Mouse (Mus musculus): Measurements from ENCODE around the gene Zfp280b. TPM values are rescaled to one million over a fixed set of nuclear protein-coding genes. Genes with fewer than 3 reads are reported as not detected.
"Not testable (repeated sequence)": the region's sequence is repeated elsewhere in the genome, so short reads cannot be mapped to it uniquely, and the experiment has no call there.

Zfp280b gene
- total RNA-seq, 2 experiments from 2014 or later: 9.5 to 10.3 TPM

- DNase-seq: no peak
These were observed 2.0 kb upstream of the Zfp280b start for GRCm38 (mm10) chr10:76030496-76030895.

GRCm38 (mm10) chr10:76031511-76032401 lies 694 bp upstream of the Zfp280b start:
- DNase-seq: no peak

DNA sequence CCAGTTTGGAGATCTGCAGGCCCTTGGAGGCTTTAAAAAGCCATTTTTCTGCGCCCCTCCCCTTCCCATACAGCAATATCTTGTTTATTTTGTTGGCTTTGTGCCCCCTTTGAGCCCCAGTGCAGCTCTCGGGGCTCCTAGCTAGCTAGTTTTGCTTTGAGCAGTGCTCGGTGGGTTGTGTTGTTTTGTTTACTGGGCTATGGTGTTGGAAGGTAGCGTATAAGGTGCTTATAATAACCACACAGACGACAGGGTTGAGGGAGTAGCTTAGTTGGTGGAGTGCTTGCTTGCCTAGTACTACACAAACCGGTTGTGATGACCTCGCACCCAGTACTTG lies 637 bp downstream of the Zfp280b start:
- no peak for DNase-seq

DNA sequence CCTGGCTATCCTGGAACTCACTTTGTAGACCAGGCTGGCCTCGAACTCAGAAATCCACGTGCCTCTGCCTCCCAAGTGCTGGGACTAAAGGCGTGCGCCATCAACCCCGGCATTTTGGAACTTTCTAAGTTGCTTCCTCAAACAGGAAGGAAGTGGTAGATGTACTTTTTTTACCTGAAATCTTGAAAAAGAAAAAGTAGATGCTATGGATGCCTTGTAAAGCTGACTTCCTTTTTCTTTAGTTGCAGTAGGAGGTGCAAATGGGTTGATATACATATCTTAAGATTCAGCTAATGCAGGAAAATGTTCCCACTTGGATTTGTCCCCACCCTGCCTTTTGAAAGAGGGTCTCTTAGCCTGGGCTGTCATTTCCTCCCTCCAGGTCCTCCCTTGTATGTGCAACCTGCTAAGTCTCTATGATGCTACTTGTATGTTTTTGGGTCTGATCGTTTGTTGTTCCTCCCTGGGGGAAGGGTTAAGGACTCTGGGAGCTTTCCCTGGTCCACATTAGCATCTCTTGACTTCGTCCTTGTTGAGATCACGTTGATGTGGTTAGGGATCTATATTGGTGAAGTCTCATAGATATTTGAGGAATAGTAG lies 1.7 kb downstream of the Zfp280b start:
- DNase-seq: no peak

GRCm38 (mm10) chr10:76035277-76035676 lies 2.8 kb downstream of the Zfp280b start:
- DNase-seq: no peak

DNA sequence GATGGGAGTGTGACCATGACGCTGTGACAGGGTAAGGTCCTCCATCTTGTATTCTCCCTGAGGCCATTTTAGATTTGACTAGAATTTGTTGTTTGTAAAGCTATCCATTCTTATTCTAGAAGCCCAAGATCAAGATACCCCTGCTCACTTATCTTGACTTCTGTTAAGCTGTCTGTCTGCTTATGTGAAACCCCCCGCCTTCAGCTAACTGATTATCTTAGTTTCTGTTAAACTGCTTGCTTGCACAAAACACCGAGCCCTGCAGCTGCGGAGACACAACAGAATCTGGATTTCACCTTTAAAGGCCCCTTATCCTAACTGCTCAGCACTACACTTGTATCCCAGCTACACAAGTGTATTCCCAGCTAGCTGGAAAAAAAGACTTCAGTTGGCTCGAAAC lies 4.5 kb downstream of the Zfp280b start:
- DNase-seq: no peak

- DNase-seq: no peak
These were observed 12.9 kb downstream of the Zfp280b start for GRCm38 (mm10) chr10:76045343-76045742.

DNA sequence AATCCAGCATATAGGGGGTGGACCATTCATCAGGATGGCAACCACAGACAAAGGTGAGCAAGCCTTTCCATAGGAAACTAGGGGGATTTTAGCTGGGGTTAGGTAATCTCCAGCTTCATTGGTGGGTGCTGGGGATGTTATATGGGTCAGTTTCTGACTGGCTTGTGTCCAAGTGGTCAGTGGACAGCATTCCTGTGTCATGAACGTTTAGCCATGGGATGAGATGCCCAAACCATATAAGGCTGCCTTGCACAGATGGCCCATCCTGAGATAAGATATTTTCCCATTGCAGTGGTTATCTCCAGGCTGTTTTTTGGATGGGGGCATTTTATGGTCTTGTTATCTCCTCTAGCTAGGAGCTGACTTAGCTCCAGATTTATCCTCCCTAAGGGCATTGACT lies 14.3 kb downstream of the Zfp280b start:
- DNase-seq: no peak

DNA sequence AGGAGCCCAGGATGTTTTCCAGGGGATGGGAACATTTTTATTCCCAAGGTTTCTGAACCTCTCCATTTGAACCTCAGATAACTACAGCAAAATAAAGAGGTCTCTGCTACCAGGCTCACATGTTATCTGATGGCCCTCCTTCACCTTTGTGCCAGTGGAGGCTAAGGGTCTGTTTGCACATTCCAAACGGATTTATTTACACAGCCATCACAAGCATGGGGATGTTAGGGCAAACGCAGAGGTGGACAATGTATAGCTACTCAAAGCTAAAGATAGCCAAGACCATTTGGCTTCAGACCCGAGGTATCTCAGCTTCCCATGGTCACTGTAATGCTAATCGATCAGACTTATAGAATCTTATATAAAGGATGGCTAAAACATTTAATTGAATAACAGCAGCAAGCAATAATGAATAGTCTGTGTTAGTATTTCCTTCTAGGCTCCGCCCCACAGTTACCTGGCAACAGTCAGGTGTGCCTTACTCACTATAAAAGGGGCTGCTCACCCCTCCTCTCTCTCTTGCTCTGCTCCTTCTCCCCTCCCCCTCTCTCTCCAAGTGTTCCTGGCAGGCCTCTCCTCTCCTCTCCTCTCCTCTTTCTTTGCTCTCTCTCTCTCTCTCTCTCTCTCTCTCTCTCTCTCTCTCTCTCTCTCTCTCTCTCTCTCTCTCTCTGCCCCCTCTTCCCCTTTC lies 14.9 kb downstream of the Zfp280b start:
- DNase-seq: no peak

- no peak for DNase-seq
These were observed 16.5 kb downstream of the Zfp280b start for GRCm38 (mm10) chr10:76048967-76049366.

GRCm38 (mm10) chr10:76051860-76052259 lies 19.4 kb downstream of the Zfp280b start:
- DNase-seq: no peak

GRCm38 (mm10) chr10:76062439-76062838 lies 30.0 kb downstream of the Zfp280b start:
- DNase-seq: no peak

DNA sequence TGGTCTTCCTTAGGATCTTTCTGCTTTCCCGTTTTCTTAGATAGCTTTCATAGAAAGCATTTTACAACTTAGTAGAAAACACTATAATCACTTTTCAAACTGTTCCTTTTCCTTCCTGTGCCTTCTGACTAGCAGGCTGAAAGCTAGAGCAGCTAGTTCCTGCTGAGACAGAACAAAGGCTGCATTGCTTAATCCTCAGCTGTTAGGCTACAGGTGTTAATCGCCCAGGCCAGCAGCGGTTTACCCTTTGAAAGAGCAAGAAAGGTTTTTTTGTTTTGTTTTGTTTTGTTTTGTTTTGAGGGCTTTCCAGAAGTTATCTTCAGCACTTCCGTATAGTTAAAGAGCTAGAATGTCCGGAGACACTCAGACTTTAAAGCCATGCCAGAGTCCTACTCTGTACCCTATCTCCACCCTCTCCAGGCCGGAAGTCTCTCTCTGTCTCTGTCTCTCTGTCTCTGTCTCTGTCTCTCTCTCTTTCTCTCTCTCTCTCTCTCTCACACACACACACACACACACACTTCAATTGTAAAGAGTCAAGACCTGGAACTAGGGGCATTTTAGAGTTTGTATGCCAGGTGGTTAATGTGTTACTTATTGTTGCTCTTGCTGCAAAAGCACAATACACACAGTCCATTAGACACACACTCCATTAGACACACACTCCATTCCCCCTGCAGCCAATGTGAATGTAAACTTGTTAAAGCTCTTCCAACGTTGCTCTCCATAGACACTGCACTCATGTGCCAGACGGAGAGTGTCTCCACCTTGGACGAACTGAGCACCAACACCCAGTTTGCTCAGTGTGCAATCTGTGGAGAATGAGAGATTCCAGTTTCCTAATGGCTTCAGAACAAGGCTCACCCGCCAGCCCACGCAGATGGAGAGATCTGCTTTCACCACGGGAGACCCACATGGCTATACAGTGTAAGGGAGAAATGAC lies 35.5 kb downstream of the Zfp280b start:
- no peak for DNase-seq

GRCm38 (mm10) chr10:76072080-76072479 lies 39.6 kb downstream of the Zfp280b start:
- not testable (repeated sequence) for DNase-seq

DNA sequence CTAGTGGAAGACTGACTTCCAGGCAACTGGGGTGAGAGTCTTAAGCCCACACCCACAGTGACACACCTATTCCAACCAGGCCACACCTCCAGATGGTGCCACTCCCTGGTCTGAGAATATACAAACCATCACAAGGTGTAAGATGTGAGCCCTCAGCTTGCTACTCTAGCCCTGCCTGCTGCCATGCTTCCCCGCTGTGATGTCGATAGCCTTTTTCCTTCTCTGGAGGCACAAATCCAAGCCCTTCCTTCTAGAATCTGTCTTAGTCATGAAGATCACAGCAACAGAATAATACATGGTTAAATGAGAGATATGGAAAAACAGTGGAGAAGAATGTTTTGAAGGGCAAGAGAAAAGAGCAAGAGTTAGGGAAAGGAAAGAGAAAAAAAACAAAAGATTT lies 44.6 kb downstream of the Zfp280b start:
- not testable (repeated sequence) for DNase-seq

Small RNAs within 50 kb of the gene (microRNA-seq; reads per million reads assigned to microRNA genes)
- gene Mir6409: 0 reads per million in 2 experiments

Other genes with a start within 250 kb of the Zfp280b start
- 10 to 100 TPM; 12.0 to 12.5 TPM for gene Gstt1, start 234.1 kb upstream of the Zfp280b start, total RNA-seq (2021)
- not detected for gene Gstt4, start 210.1 kb upstream of the Zfp280b start, total RNA-seq (2021)
- gene Gstt2, start 195.2 kb upstream of the Zfp280b start, total RNA-seq (2021): 1 to 10 TPM; 7.1 to 8.4 TPM
- 100 to 1,000 TPM; 146 to 148 TPM for gene Mif, start 172.4 kb upstream of the Zfp280b start, total RNA-seq (2021)
- gene Derl3, start 139.2 kb upstream of the Zfp280b start, total RNA-seq (2021): under 1 TPM in 1 of 2 experiments, not detected in 1; 0.27 TPM
- gene Smarcb1, start 111.0 kb upstream of the Zfp280b start, total RNA-seq (2021): 10 to 100 TPM; 30.5 to 39.1 TPM
- 100 to 1,000 TPM; 592 to 715 TPM for gene Chchd10, start 99.5 kb upstream of the Zfp280b start, total RNA-seq (2021)
- gene Mmp11, start 96.2 kb upstream of the Zfp280b start, total RNA-seq (2021): 1 to 10 TPM; 5.1 to 7.4 TPM
- gene Gm867, start 92.0 kb upstream of the Zfp280b start, total RNA-seq (2021): under 1 TPM in 1 of 2 experiments, not detected in 1; 0.27 TPM
- 1 to 10 TPM in 1 of 2 experiments, not detected in 1; 1.1 TPM for gene Vpreb3, start 89.6 kb upstream of the Zfp280b start, total RNA-seq (2021)
- gene Gm5134, start 78.1 kb upstream of the Zfp280b start, total RNA-seq (2021): not detected
- not detected for gene Slc5a4b, start 78.3 kb downstream of the Zfp280b start, total RNA-seq (2021)
- not detected for gene Slc5a4a, start 114.8 kb downstream of the Zfp280b start, total RNA-seq (2021)
- 10 to 100 TPM in 1 of 2 experiments, 1 to 10 TPM in 1; 8.0 to 10.7 TPM for gene Prmt2, start 205.2 kb downstream of the Zfp280b start, total RNA-seq (2021)
- gene S100b, start 221.2 kb downstream of the Zfp280b start, total RNA-seq (2021): 1 to 10 TPM; 7.9 to 9.7 TPM